Mouse (Mus musculus): ENCODE data around the gene Hhat. TPM values are rescaled to one million over a fixed set of nuclear protein-coding genes. Genes with fewer than 3 reads are reported as not detected.

Gene Hhat
- polyA plus RNA-seq, 1 experiment from 2014 or later = 9.6 TPM

- 86% methylated on average over 3 of the region's 3 CpGs for WGBS
- ATAC-seq = no peak
- H3K27me3 ChIP-seq (replicated peaks; ENCODE audit: control insufficient read depth, insufficient read depth, low read length) = no peaks in the 10 kb centered on the region
Measured at GRCm38 (mm10) chr1:192601206-192601605, 169.8 kb downstream of the Hhat start.

GRCm38 (mm10) chr1:192599746-192600145 lies 171.3 kb downstream of the Hhat start:
- ATAC-seq = no peak
- no peak overlapping the region for H3K4me3 ChIP-seq (ENCODE audit: low read length)
- H3K9me3 ChIP-seq (ENCODE audit: control insufficient read depth, low read length) = no peaks in the 10 kb centered on the region
- H3K27ac ChIP-seq (ENCODE audit: low read length) = 0 out of 2 replicates have a peak overlapping the region, but pooled peaks have one; percentile 2
- H3K9ac ChIP-seq (ENCODE audit: low read depth, low read length) = no peak overlapping the region
- 77% methylated on average over 7 of the region's 7 CpGs for WGBS
- no peaks in the 10 kb centered on the region for H3K27me3 ChIP-seq (replicated peaks; ENCODE audit: control insufficient read depth, insufficient read depth, low read length)
- H3K4me1 ChIP-seq (ENCODE audit: control insufficient read depth, insufficient read depth, low read length) = peaks cover 12% of the 10 kb centered on the region
- H3K36me3 ChIP-seq (ENCODE audit: control insufficient read depth, insufficient read depth, low read length) = no peaks in the 10 kb centered on the region
- H3K4me2 ChIP-seq (ENCODE audit: low read depth, low read length) = no peak overlapping the region

More at GRCm38 (mm10) chr1:192601206-192601605, 169.8 kb downstream of the Hhat start:
- Histone ChIP-seq H3K4me2 (ENCODE audit: low read depth, low read length) (no peak overlapping the region), H3K9ac (ENCODE audit: low read depth, low read length) (no peak overlapping the region), H3K36me3 (ENCODE audit: control insufficient read depth, insufficient read depth, low read length) (no peaks in the 10 kb centered on the region), H3K4me1 (ENCODE audit: control insufficient read depth, insufficient read depth, low read length) (peaks cover 12% of the 10 kb centered on the region), H3K27ac (ENCODE audit: low read length) (no peak overlapping the region), H3K4me3 (ENCODE audit: low read length) (no peak overlapping the region), H3K9me3 (ENCODE audit: control insufficient read depth, low read length) (no peaks in the 10 kb centered on the region)

GRCm38 (mm10) chr1:192598380-192598779 lies 172.6 kb downstream of the Hhat start:
- Histone ChIP-seq H3K4me3 (ENCODE audit: low read length) (no peak overlapping the region), H3K27me3 (replicated peaks; ENCODE audit: control insufficient read depth, insufficient read depth, low read length) (no peaks in the 10 kb centered on the region), H3K4me1 (ENCODE audit: control insufficient read depth, insufficient read depth, low read length) (peaks cover 4% of the 10 kb centered on the region), H3K4me2 (ENCODE audit: low read depth, low read length) (no peak overlapping the region), H3K9ac (ENCODE audit: low read depth, low read length) (no peak overlapping the region), H3K9me3 (ENCODE audit: control insufficient read depth, low read length) (no peaks in the 10 kb centered on the region), H3K36me3 (ENCODE audit: control insufficient read depth, insufficient read depth, low read length) (no peaks in the 10 kb centered on the region), H3K27ac (ENCODE audit: low read length) (no peak overlapping the region)
- ATAC-seq = peak; percentile 69
- WGBS = 48% methylated on average over 2 of the region's 2 CpGs

DNA sequence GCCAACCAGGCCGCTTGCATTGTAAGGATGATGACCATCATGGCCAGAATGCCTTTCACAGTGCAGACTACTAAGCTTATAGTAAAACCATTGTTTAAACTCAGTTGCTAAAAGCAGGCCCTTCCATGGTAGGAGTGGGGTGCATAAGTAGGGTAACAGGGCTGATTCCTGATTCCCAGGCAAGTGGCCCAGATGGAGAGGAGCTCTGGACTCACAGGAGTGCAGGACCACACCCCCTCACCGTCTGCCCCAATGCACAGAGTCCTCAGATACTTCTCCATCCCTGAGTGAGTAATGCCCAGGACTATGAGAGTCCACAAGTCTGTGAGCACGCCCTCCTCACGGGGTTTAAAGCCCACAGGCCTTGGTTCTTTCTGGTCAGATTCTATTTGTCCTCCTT lies 175.6 kb downstream of the Hhat start:
- Histone ChIP-seq H3K4me1 (ENCODE audit: control insufficient read depth, insufficient read depth, low read length) (0 out of 2 replicates have a peak, but pooled peaks cover 3% of the 10 kb centered on the region), H3K36me3 (ENCODE audit: control insufficient read depth, insufficient read depth, low read length) (no peaks in the 10 kb centered on the region), H3K27me3 (replicated peaks; ENCODE audit: control insufficient read depth, insufficient read depth, low read length) (no peaks in the 10 kb centered on the region), H3K4me2 (ENCODE audit: low read depth, low read length) (no peak overlapping the region), H3K4me3 (ENCODE audit: low read length) (no peak overlapping the region), H3K9me3 (ENCODE audit: control insufficient read depth, low read length) (no peaks in the 10 kb centered on the region), H3K9ac (ENCODE audit: low read depth, low read length) (no peak overlapping the region), H3K27ac (ENCODE audit: low read length) (no peak overlapping the region)
- WGBS = 77% methylated on average over 4 of the region's 4 CpGs
- ATAC-seq = no peak

- H3K9me3 ChIP-seq (ENCODE audit: control insufficient read depth, low read length) = no peaks in the 10 kb centered on the region
- no peaks in the 10 kb centered on the region for H3K36me3 ChIP-seq (ENCODE audit: control insufficient read depth, insufficient read depth, low read length)
- ATAC-seq = no peak
- no peak overlapping the region for H3K27ac ChIP-seq (ENCODE audit: low read length)
- 71% methylated on average over 3 of the region's 3 CpGs for WGBS
- no peaks in the 10 kb centered on the region for H3K27me3 ChIP-seq (replicated peaks; ENCODE audit: control insufficient read depth, insufficient read depth, low read length)
- no peak overlapping the region for H3K4me3 ChIP-seq (ENCODE audit: low read length)
- no peak overlapping the region for H3K4me2 ChIP-seq (ENCODE audit: low read depth, low read length)
- no peak overlapping the region for H3K9ac ChIP-seq (ENCODE audit: low read depth, low read length)
- no peaks in the 10 kb centered on the region for H3K4me1 ChIP-seq (ENCODE audit: control insufficient read depth, insufficient read depth, low read length)
Measured at GRCm38 (mm10) chr1:192593492-192593891, 177.5 kb downstream of the Hhat start.

DNA sequence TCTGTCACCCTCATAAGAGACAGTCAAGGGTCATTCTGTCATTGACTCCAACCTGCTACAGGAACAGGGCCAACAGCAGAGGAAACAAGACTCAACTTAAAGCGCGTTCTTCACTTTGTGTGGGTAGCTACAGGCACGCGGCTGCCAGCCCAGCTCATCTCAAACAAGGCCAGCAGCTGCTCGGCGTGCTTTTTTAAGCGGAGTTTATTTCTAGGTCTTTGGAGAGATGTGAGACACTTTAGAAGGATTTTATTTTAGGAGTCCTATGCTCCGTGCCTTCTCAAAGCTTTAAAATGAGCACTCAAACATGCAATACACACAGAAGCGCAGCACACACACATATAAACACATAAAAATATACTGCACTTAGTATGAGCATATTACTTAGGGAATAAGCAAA lies 183.6 kb downstream of the Hhat start:
- Histone ChIP-seq H3K9me3 (ENCODE audit: control insufficient read depth, low read length) (no peaks in the 10 kb centered on the region), H3K36me3 (ENCODE audit: control insufficient read depth, insufficient read depth, low read length) (no peaks in the 10 kb centered on the region), H3K27ac (ENCODE audit: low read length) (no peak overlapping the region), H3K27me3 (replicated peaks; ENCODE audit: control insufficient read depth, insufficient read depth, low read length) (no peaks in the 10 kb centered on the region), H3K4me2 (ENCODE audit: low read depth, low read length) (no peak overlapping the region), H3K4me3 (ENCODE audit: low read length) (no peak overlapping the region), H3K4me1 (ENCODE audit: control insufficient read depth, insufficient read depth, low read length) (no peaks in the 10 kb centered on the region), H3K9ac (ENCODE audit: low read depth, low read length) (no peak overlapping the region)
- ATAC-seq = no peak
- WGBS = 84% methylated on average over 9 of the region's 9 CpGs

DNA sequence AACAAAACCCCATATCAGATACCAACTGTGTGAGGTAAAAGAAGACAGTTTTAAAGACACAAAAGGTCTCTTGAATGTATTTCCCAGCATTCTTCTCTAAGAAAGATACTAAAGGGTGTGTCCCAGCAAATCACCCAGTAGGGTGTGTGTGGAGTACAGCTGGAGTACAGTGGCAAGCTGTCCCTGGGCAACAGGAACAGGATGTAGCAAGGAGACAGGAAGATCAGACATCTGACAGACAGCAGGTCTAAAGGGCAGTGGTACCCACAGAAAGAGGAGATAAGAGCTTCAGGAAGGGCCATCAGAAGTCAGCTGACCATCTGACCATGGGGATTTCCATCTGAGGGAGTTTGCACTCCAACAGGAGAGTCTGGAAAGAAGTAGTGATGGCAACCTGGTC lies 185.7 kb downstream of the Hhat start:
- H3K4me1 ChIP-seq (ENCODE audit: control insufficient read depth, insufficient read depth, low read length) = no peaks in the 10 kb centered on the region
- no peak overlapping the region for H3K27ac ChIP-seq (ENCODE audit: low read length)
- no peak for ATAC-seq

DNA sequence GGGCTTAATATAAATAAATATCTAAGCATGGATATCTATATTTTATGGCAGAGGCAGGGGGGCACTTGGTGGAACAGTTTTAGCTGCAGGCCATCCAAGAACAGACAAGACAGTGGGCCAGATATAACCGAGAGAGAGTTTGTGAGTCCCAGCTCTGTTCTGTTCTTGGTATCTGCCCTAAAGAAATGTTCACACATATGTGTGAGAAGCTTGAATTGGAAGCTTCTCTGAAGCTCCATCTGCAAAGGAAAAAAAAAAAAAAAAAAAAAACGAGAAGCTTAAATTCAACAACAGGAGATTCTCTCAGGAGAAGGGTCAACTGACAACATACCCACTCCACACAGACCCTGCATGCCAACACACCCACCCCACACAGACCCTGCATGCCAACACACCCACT lies 188.1 kb downstream of the Hhat start:
- Histone ChIP-seq H3K27me3 (replicated peaks; ENCODE audit: control insufficient read depth, insufficient read depth, low read length) (no peaks in the 10 kb centered on the region), H3K9me3 (ENCODE audit: control insufficient read depth, low read length) (no peaks in the 10 kb centered on the region), H3K36me3 (ENCODE audit: control insufficient read depth, insufficient read depth, low read length) (no peaks in the 10 kb centered on the region), H3K4me3 (ENCODE audit: low read length) (no peak overlapping the region), H3K27ac (ENCODE audit: low read length) (no peak overlapping the region), H3K9ac (ENCODE audit: low read depth, low read length) (no peak overlapping the region), H3K4me2 (ENCODE audit: low read depth, low read length) (no peak overlapping the region), H3K4me1 (ENCODE audit: control insufficient read depth, insufficient read depth, low read length) (no peaks in the 10 kb centered on the region)
- no peak for ATAC-seq
- whole genome bisulfite sequencing = 69% methylated on average over 2 of the region's 2 CpGs

More for the DNA sequence above, 185.7 kb downstream of the Hhat start:
- Histone ChIP-seq H3K9me3 (ENCODE audit: control insufficient read depth, low read length) (no peaks in the 10 kb centered on the region), H3K4me3 (ENCODE audit: low read length) (no peak overlapping the region), H3K4me2 (ENCODE audit: low read depth, low read length) (no peak overlapping the region), H3K9ac (ENCODE audit: low read depth, low read length) (no peak overlapping the region), H3K27me3 (replicated peaks; ENCODE audit: control insufficient read depth, insufficient read depth, low read length) (no peaks in the 10 kb centered on the region), H3K36me3 (ENCODE audit: control insufficient read depth, insufficient read depth, low read length) (no peaks in the 10 kb centered on the region)

DNA sequence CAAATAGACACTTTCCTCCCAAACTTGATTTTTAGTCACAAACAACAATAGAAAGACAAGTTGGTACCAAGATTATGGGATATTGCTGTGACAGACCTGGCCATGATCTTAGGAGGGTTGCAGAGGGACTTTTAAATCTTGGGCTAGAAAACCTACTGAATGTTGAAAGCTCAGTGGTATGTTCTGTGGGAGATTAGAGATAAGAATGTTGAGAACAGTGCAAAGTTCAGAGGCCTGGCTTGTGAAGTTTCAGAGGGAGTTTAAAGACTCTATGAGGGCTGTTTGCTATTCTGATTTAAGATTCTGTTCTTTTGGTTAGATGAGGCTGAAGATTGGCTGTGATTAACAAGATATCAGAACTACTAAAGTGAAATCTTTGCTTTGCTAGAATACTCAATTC lies 206.3 kb downstream of the Hhat start:
- ATAC-seq = peak; percentile 74

DNA sequence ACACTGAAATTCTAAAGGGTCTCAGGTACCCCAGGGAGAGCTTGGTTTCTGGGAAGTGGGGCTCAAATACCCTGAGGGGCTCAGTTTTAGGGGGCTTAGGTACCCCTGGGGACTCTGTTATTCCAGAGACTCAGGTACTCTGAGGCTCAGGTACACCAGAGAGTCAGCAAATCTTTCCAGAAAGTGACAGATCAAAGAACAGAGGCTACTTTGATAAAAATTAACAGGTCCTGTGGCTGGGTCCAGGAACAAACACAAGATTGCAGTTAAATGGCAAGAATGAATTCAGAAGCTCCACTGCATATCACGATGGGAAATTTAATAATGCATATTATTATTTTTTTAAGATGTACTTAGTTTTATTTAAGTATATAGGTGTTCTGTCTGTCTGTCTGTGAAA lies 211.7 kb downstream of the Hhat start:
- Histone ChIP-seq H3K36me3 (ENCODE audit: control insufficient read depth, insufficient read depth, low read length) (no peaks in the 10 kb centered on the region), H3K4me2 (ENCODE audit: low read depth, low read length) (no peak overlapping the region), H3K4me3 (ENCODE audit: low read length) (no peak overlapping the region), H3K9me3 (ENCODE audit: control insufficient read depth, low read length) (no peaks in the 10 kb centered on the region), H3K4me1 (ENCODE audit: control insufficient read depth, insufficient read depth, low read length) (no peaks in the 10 kb centered on the region), H3K27ac (ENCODE audit: low read length) (no peak overlapping the region), H3K9ac (ENCODE audit: low read depth, low read length) (no peak overlapping the region), H3K27me3 (replicated peaks; ENCODE audit: control insufficient read depth, insufficient read depth, low read length) (no peaks in the 10 kb centered on the region)
- 67% methylated on average over 1 of the region's 1 CpGs for WGBS
- ATAC-seq = no peak

More for the DNA sequence above, 206.3 kb downstream of the Hhat start:
- Histone ChIP-seq H3K9me3 (ENCODE audit: control insufficient read depth, low read length) (no peaks in the 10 kb centered on the region), H3K4me3 (ENCODE audit: low read length) (no peak overlapping the region), H3K36me3 (ENCODE audit: control insufficient read depth, insufficient read depth, low read length) (no peaks in the 10 kb centered on the region), H3K9ac (ENCODE audit: low read depth, low read length) (no peak overlapping the region), H3K27ac (ENCODE audit: low read length) (no peak overlapping the region), H3K4me1 (ENCODE audit: control insufficient read depth, insufficient read depth, low read length) (no peaks in the 10 kb centered on the region), H3K27me3 (replicated peaks; ENCODE audit: control insufficient read depth, insufficient read depth, low read length) (no peaks in the 10 kb centered on the region), H3K4me2 (ENCODE audit: low read depth, low read length) (no peak overlapping the region)
